Mouse (Mus musculus): ENCODE results near the gene Taar7a. TPM values are rescaled to one million over a fixed set of nuclear protein-coding genes. Genes with fewer than 3 reads are reported as not detected.

Gene Taar7a
- polyA plus RNA-seq, 1 experiment from 2014 or later, result not detected

GRCm38 (mm10) chr10:23977958-23978357 lies 15.3 kb downstream of the Taar7a start:
- Histone ChIP-seq H3K27ac (no peak overlapping the region), H3K9ac (no peak overlapping the region), H3K4me3 (replicated peaks) (no peak overlapping the region), H3K9me3 (no peaks in the 10 kb centered on the region), H3K4me1 (no peaks in the 10 kb centered on the region), H3K27me3 (replicated peaks) (no peaks in the 10 kb centered on the region), H3K36me3 (no peaks in the 10 kb centered on the region), H3K4me2 (no peak overlapping the region)
- no peak for ATAC-seq (ENCODE audit: insufficient read depth, low FRiP score, low read depth)
- WGBS, result 51% methylated on average over 4 of the region's 4 CpGs

- no peaks in the 10 kb centered on the region for H3K4me1 ChIP-seq
- H3K4me2 ChIP-seq, result no peak overlapping the region
- H3K27me3 ChIP-seq (replicated peaks), result no peaks in the 10 kb centered on the region
- 80% methylated on average over 5 of the region's 5 CpGs for WGBS
- no peaks in the 10 kb centered on the region for H3K9me3 ChIP-seq
- H3K36me3 ChIP-seq, result no peaks in the 10 kb centered on the region
- no peak overlapping the region for H3K4me3 ChIP-seq (replicated peaks)
- no peak overlapping the region for H3K9ac ChIP-seq
- H3K27ac ChIP-seq, result no peak overlapping the region
- ATAC-seq (ENCODE audit: insufficient read depth, low FRiP score, low read depth), result no peak
Observed at GRCm38 (mm10) chr10:23971256-23971655, 22.0 kb downstream of the Taar7a start.

- no peak within 1 kb of the TSS for H3K27ac ChIP-seq
- ATAC-seq (ENCODE audit: insufficient read depth, low FRiP score, low read depth), result no peak
- no peaks in the 10 kb centered on the region for H3K36me3 ChIP-seq
- H3K4me1 ChIP-seq, result no peaks in the 10 kb centered on the region
- H3K4me2 ChIP-seq, result no peak within 1 kb of the TSS
- H3K9ac ChIP-seq, result no peak within 1 kb of the TSS
- H3K9me3 ChIP-seq, result no peaks in the 10 kb centered on the region
- whole genome bisulfite sequencing, result 89% methylated on average over 11 of the region's 11 CpGs
- H3K27me3 ChIP-seq (replicated peaks), result no peaks in the 10 kb centered on the region
- H3K4me3 ChIP-seq (replicated peaks), result no peak within 1 kb of the TSS
Observed at GRCm38 (mm10) chr10:23970656-23971165, 22.6 kb downstream of the Taar7a start, which contains the start of gene Taar5. Gene Taar5, plus strand, starts transcription at chr10:23970706.

GRCm38 (mm10) chr10:23964921-23965610 lies 28.2 kb downstream of the Taar7a start:
- WGBS, result 80% methylated on average over 6 of the region's 6 CpGs
- no peaks in the 10 kb centered on the region for H3K4me1 ChIP-seq
- no peaks in the 10 kb centered on the region for H3K36me3 ChIP-seq

GRCm38 (mm10) chr10:23963444-23963843 lies 29.8 kb downstream of the Taar7a start:
- 42% methylated on average over 3 of the region's 3 CpGs for WGBS
- Histone ChIP-seq H3K4me1 (peaks cover 2% of the 10 kb centered on the region; the same call in 1 of the 2 replicates), H3K9me3 (no peaks in the 10 kb centered on the region), H3K27ac (no peak overlapping the region), H3K9ac (no peak overlapping the region), H3K4me3 (replicated peaks) (no peak overlapping the region), H3K4me2 (no peak overlapping the region), H3K36me3 (no peaks in the 10 kb centered on the region), H3K27me3 (replicated peaks) (no peaks in the 10 kb centered on the region)
- ATAC-seq (ENCODE audit: insufficient read depth, low FRiP score, low read depth), result no peak

More at GRCm38 (mm10) chr10:23964921-23965610, 28.2 kb downstream of the Taar7a start:
- H3K4me3 ChIP-seq (replicated peaks), result no peak overlapping the region
- no peak for ATAC-seq (ENCODE audit: insufficient read depth, low FRiP score, low read depth)
- no peak overlapping the region for H3K4me2 ChIP-seq
- H3K9me3 ChIP-seq, result no peaks in the 10 kb centered on the region
- H3K9ac ChIP-seq, result no peak overlapping the region
- no peaks in the 10 kb centered on the region for H3K27me3 ChIP-seq (replicated peaks)
- no peak overlapping the region for H3K27ac ChIP-seq

GRCm38 (mm10) chr10:23960444-23960915 lies 32.8 kb downstream of the Taar7a start, which contains the start of gene Taar4:
Gene Taar4, plus strand, starts transcription at chr10:23960494.
- no peaks in the 10 kb centered on the region for H3K27me3 ChIP-seq (replicated peaks)
- H3K27ac ChIP-seq, result no peak within 1 kb of the TSS
- H3K36me3 ChIP-seq, result no peaks in the 10 kb centered on the region
- no peaks in the 10 kb centered on the region for H3K9me3 ChIP-seq
- no peak within 1 kb of the TSS for H3K9ac ChIP-seq
- H3K4me1 ChIP-seq, result peaks cover 2% of the 10 kb centered on the region; the same call in 1 of the 2 replicates
- ATAC-seq (ENCODE audit: insufficient read depth, low FRiP score, low read depth), result no peak
- WGBS, result 90% methylated on average over 13 of the region's 13 CpGs
- H3K4me3 ChIP-seq (replicated peaks), result no peak within 1 kb of the TSS
- no peak within 1 kb of the TSS for H3K4me2 ChIP-seq

GRCm38 (mm10) chr10:23959071-23959470 lies 34.2 kb downstream of the Taar7a start:
- peak; percentile 85 for ATAC-seq (ENCODE audit: insufficient read depth, low FRiP score, low read depth)

GRCm38 (mm10) chr10:23951714-23952113 lies 41.6 kb downstream of the Taar7a start:
- no peaks in the 10 kb centered on the region for H3K36me3 ChIP-seq
- H3K27me3 ChIP-seq (replicated peaks), result no peaks in the 10 kb centered on the region
- H3K4me1 ChIP-seq, result no peaks in the 10 kb centered on the region
- no peak overlapping the region for H3K4me2 ChIP-seq
- no peak overlapping the region for H3K27ac ChIP-seq
- no peak overlapping the region for H3K9ac ChIP-seq
- ATAC-seq (ENCODE audit: insufficient read depth, low FRiP score, low read depth), result no peak
- H3K4me3 ChIP-seq (replicated peaks), result no peak overlapping the region
- no peaks in the 10 kb centered on the region for H3K9me3 ChIP-seq
- WGBS, result 75% methylated on average over 6 of the region's 6 CpGs

More at GRCm38 (mm10) chr10:23959071-23959470, 34.2 kb downstream of the Taar7a start:
- Histone ChIP-seq H3K9ac (no peak overlapping the region), H3K27me3 (replicated peaks) (no peaks in the 10 kb centered on the region), H3K4me2 (no peak overlapping the region), H3K4me3 (replicated peaks) (no peak overlapping the region), H3K36me3 (no peaks in the 10 kb centered on the region), H3K4me1 (peaks cover 2% of the 10 kb centered on the region; the same call in 1 of the 2 replicates), H3K27ac (no peak overlapping the region), H3K9me3 (no peaks in the 10 kb centered on the region)
- WGBS, result 42% methylated on average over 3 of the region's 3 CpGs

- H3K4me2 ChIP-seq, result no peak within 1 kb of the TSS
- H3K9me3 ChIP-seq, result no peaks in the 10 kb centered on the region
- H3K4me1 ChIP-seq, result no peaks in the 10 kb centered on the region
- no peaks in the 10 kb centered on the region for H3K27me3 ChIP-seq (replicated peaks)
- ATAC-seq (ENCODE audit: insufficient read depth, low FRiP score, low read depth), result no peak
- no peak within 1 kb of the TSS for H3K4me3 ChIP-seq (replicated peaks)
- no peaks in the 10 kb centered on the region for H3K36me3 ChIP-seq
- no peak within 1 kb of the TSS for H3K9ac ChIP-seq
- no peak within 1 kb of the TSS for H3K27ac ChIP-seq
- WGBS, result 87% methylated on average over 16 of the region's 16 CpGs
Observed at GRCm38 (mm10) chr10:23949508-23950005, 43.7 kb downstream of the Taar7a start, which contains the start of gene Taar3. Gene Taar3, plus strand, starts transcription at chr10:23949558.

GRCm38 (mm10) chr10:23948026-23948425 lies 45.3 kb downstream of the Taar7a start:
- WGBS, result 42% methylated on average over 7 of the region's 7 CpGs

GRCm38 (mm10) chr10:23942465-23942864 lies 50.8 kb downstream of the Taar7a start:
- Histone ChIP-seq H3K4me2 (no peak overlapping the region), H3K9ac (no peak overlapping the region), H3K27ac (no peak overlapping the region), H3K4me3 (replicated peaks) (no peak overlapping the region), H3K36me3 (no peaks in the 10 kb centered on the region), H3K27me3 (replicated peaks) (no peaks in the 10 kb centered on the region), H3K4me1 (no peaks in the 10 kb centered on the region), H3K9me3 (no peaks in the 10 kb centered on the region)
- 79% methylated on average over 5 of the region's 5 CpGs for WGBS
- ATAC-seq (ENCODE audit: insufficient read depth, low FRiP score, low read depth), result no peak

More at GRCm38 (mm10) chr10:23948026-23948425, 45.3 kb downstream of the Taar7a start:
- Histone ChIP-seq H3K27ac (no peak overlapping the region), H3K36me3 (no peaks in the 10 kb centered on the region), H3K4me1 (no peaks in the 10 kb centered on the region), H3K9me3 (no peaks in the 10 kb centered on the region), H3K4me3 (replicated peaks) (no peak overlapping the region), H3K4me2 (no peak overlapping the region), H3K27me3 (replicated peaks) (no peaks in the 10 kb centered on the region), H3K9ac (no peak overlapping the region)
- ATAC-seq (ENCODE audit: insufficient read depth, low FRiP score, low read depth), result no peak

Data from stomach, embryonic 15.5 days (tissue).